Mouse (Mus musculus) kidney, postnatal 0 days (tissue): ENCODE measurements around the gene Uqcrh. TPM values are rescaled to one million over a fixed set of nuclear protein-coding genes. Genes with fewer than 3 reads are reported as not detected.

Source experiments
- ATAC-seq: fragments of 200-750 bp; cut with Nextera tagmentation; replicated peaks from 2 replicates; pipeline ENCODE4 v1.8.0; 2017; ENCODE audit warnings: low read depth, moderate number of reproducible peaks, moderate TSS enrichment, moderate library complexity; ENCODE audit not compliant: low FRiP score
- DNase-seq: peaks from one replicate; pipeline ENCODE4 v3.0.0-alpha.2; 2016; ENCODE audit warnings: low spot score
- H3K27ac ChIP-seq: fragments of 300-500 bp; sonication (generic); 2 replicates; pipeline ENCODE4 v1.5.1; 2014; ENCODE audit warnings: mild to moderate bottlenecking
- H3K27me3 ChIP-seq: fragments of 300-500 bp; sonication (generic); 2 replicates; pipeline ENCODE4 v1.6.1; 2014; ENCODE audit warnings: low read length, mixed read lengths; ENCODE audit not compliant: insufficient read depth
- H3K36me3 ChIP-seq: fragments of 300-500 bp; sonication (generic); 2 replicates; pipeline ENCODE4 v1.6.1; 2014; ENCODE audit warnings: low read length, mixed read lengths; ENCODE audit not compliant: insufficient read depth
- H3K4me1 ChIP-seq: fragments of 300-500 bp; sonication (generic); replicated peaks from 2 replicates; pipeline ENCODE4 v1.6.1; 2014; ENCODE audit warnings: antibody characterized with exemption, low read length, mixed read lengths; ENCODE audit not compliant: insufficient read depth
- H3K4me2 ChIP-seq: fragments of 300-500 bp; sonication (generic); 2 replicates; pipeline ENCODE4 v1.6.1; 2014; ENCODE audit warnings: mild to moderate bottlenecking, low read length, moderate library complexity, mixed read lengths
- H3K4me3 ChIP-seq: fragments of 300-500 bp; sonication (generic); replicated peaks from 2 replicates; pipeline ENCODE4 v1.5.1; 2014; ENCODE audit warnings: low read depth, low read length
- H3K9ac ChIP-seq: fragments of 300-500 bp; sonication (generic); 2 replicates; pipeline ENCODE4 v1.6.1; 2014; ENCODE audit warnings: low read depth, low read length
- H3K9me3 ChIP-seq: fragments of 300-500 bp; sonication (generic); replicated peaks from 2 replicates; pipeline ENCODE4 v1.6.1; 2016; ENCODE audit warnings: low read length, inconsistent platforms, mixed read lengths
- CTCF ChIP-seq: IDR thresholded peaks from 2 replicates; pipeline ENCODE4 v1.5.1; 2016; ENCODE audit warnings: antibody characterized with exemption, low read depth, mild to moderate bottlenecking, moderate library complexity
- WGBS: fragments of 180-500 bp; shearing (Covaris S2); extraction: QIAGEN DNeasy Blood & Tissue Kit; methylation state at CpG from one replicate; pipeline ENCODE4 v1.1.7; 2014; 5-methylcytosine and 5-hydroxymethylcytosine counted together
- polyA plus RNA-seq: library from polyadenylated mRNA; unstranded; fragments of >200 nt; fragmentation: Nextera tagmentation; extraction: Ambion mirVana; gene quantifications from 2 replicates; pipeline ENCODE4 v1.2.1, GENCODE M21; 2015

Uqcrh gene
- polyA plus RNA-seq = 825 and 954 TPM in 2 replicates

- TF ChIP-seq CTCF = peak; percentile 21; the same call in 1 of the 2 replicates
- H3K4me1 ChIP-seq = peaks cover 6% of the 10 kb centered on the region
- H3K27ac ChIP-seq = peak within 1 kb of the TSS; percentile 97
- under 1% methylated on average over 54 of the region's 55 CpGs for WGBS
- peak; percentile 88 for ATAC-seq
- DNase-seq = peak; percentile 98
- H3K9ac ChIP-seq = peak within 1 kb of the TSS; percentile 97
- no peaks in the 10 kb centered on the region for H3K27me3 ChIP-seq
- H3K4me3 ChIP-seq = peak within 1 kb of the TSS; percentile 94
- peak within 1 kb of the TSS; percentile 78 for H3K4me2 ChIP-seq
- 0 out of 2 replicates have a peak, but pooled peaks cover 5% of the 10 kb centered on the region for H3K36me3 ChIP-seq
- H3K9me3 ChIP-seq = no peaks in the 10 kb centered on the region
These were observed at the start of gene Uqcrh, which contains the start of gene Lrrc41 for GRCm38 (mm10) chr4:116074861-116075620. Gene Uqcrh, minus strand, starts transcription at chr4:116075071. Gene Lrrc41, plus strand, starts transcription at chr4:116075269.

- peak; percentile 59 for TF ChIP-seq CTCF
- Histone ChIP-seq H3K36me3 (no peaks in the 10 kb centered on the region), H3K27me3 (no peaks in the 10 kb centered on the region), H3K9ac (peak within 1 kb of the TSS; percentile 61), H3K9me3 (no peaks in the 10 kb centered on the region), H3K4me3 (peak within 1 kb of the TSS; percentile 47), H3K4me1 (0 out of 2 replicates have a peak, but pooled peaks cover 6% of the 10 kb centered on the region), H3K27ac (peak within 1 kb of the TSS; percentile 3; the same call in 1 of the 2 replicates), H3K4me2 (peak within 1 kb of the TSS; percentile 66)
- 4% methylated on average over 24 of the region's 24 CpGs for WGBS
- peak; percentile 98 for DNase-seq
- ATAC-seq = peak; percentile 95
These were observed 49.0 kb upstream of the Uqcrh start, which contains the start of the genes Rad54l and Pomgnt1 for GRCm38 (mm10) chr4:116123602-116124519. Gene Rad54l, minus strand, starts transcription at chr4:116123690. Gene Pomgnt1, plus strand, starts transcription at chr4:116123840.

- H3K9me3 ChIP-seq = no peaks in the 10 kb centered on the region
- TF ChIP-seq CTCF = no peak
- 0 out of 2 replicates have a peak, but pooled peaks cover 6% of the 10 kb centered on the region for H3K4me1 ChIP-seq
- peak overlapping the region; percentile 66 for H3K4me2 ChIP-seq
- DNase-seq (no peak), ATAC-seq (no peak)
- WGBS = 0% methylated on average over 1 of the region's 1 CpGs
- H3K36me3 ChIP-seq = no peaks in the 10 kb centered on the region
- H3K9ac ChIP-seq = peak overlapping the region; percentile 61
- H3K4me3 ChIP-seq = peak overlapping the region; percentile 47
- H3K27me3 ChIP-seq = no peaks in the 10 kb centered on the region
- H3K27ac ChIP-seq = no peak overlapping the region
These were observed 47.9 kb upstream of the Uqcrh start for GRCm38 (mm10) chr4:116122762-116123161.

- H3K27me3 ChIP-seq = no peaks in the 10 kb centered on the region
- WGBS = 86% methylated on average over 2 of the region's 2 CpGs
- H3K9ac ChIP-seq = no peak overlapping the region
- no peak overlapping the region for H3K4me3 ChIP-seq
- no peak overlapping the region for H3K27ac ChIP-seq
- no peak overlapping the region for H3K4me2 ChIP-seq
- no peak for DNase-seq
- no peaks in the 10 kb centered on the region for H3K9me3 ChIP-seq
- H3K4me1 ChIP-seq = no peaks in the 10 kb centered on the region
- 0 out of 2 replicates have a peak, but pooled peaks cover 8% of the 10 kb centered on the region for H3K36me3 ChIP-seq
- TF ChIP-seq CTCF = no peak
- no peak for ATAC-seq
These were observed 36.6 kb upstream of the Uqcrh start for GRCm38 (mm10) chr4:116111486-116111885.

- WGBS = 92% methylated on average over 6 of the region's 6 CpGs
- ATAC-seq (no peak), DNase-seq (no peak)
- Histone ChIP-seq H3K36me3 (0 out of 2 replicates have a peak, but pooled peaks cover 8% of the 10 kb centered on the region), H3K9ac (no peak overlapping the region), H3K4me3 (no peak overlapping the region), H3K27ac (no peak overlapping the region), H3K4me1 (no peaks in the 10 kb centered on the region), H3K4me2 (no peak overlapping the region), H3K9me3 (no peaks in the 10 kb centered on the region), H3K27me3 (no peaks in the 10 kb centered on the region)
- TF ChIP-seq CTCF = no peak
These were observed 35.8 kb upstream of the Uqcrh start for GRCm38 (mm10) chr4:116110695-116111094.

GRCm38 (mm10) chr4:116105278-116105677, 30.4 kb upstream of the Uqcrh start:
- DNase-seq (no peak), ATAC-seq (no peak)
- Histone ChIP-seq H3K36me3 (0 out of 2 replicates have a peak, but pooled peaks cover 14% of the 10 kb centered on the region), H3K27ac (no peak overlapping the region), H3K4me3 (no peak overlapping the region), H3K27me3 (no peaks in the 10 kb centered on the region), H3K9me3 (no peaks in the 10 kb centered on the region), H3K4me2 (no peak overlapping the region), H3K4me1 (no peaks in the 10 kb centered on the region), H3K9ac (no peak overlapping the region)
- TF ChIP-seq CTCF = no peak
- 92% methylated on average over 5 of the region's 5 CpGs for WGBS
